Mouse (Mus musculus): ENCODE results near the gene Flt1.

Gene Flt1

GRCm38 (mm10) chr5:147724391-147724790, 1.4 kb downstream of the Flt1 start:
- DNase-seq: no peak

- no peak for DNase-seq
These were observed 2.0 kb downstream of the Flt1 start for GRCm38 (mm10) chr5:147723811-147724210.

GRCm38 (mm10) chr5:147721438-147721837, 4.4 kb downstream of the Flt1 start:
- peak; percentile 17 for DNase-seq

GRCm38 (mm10) chr5:147718335-147718734, 7.5 kb downstream of the Flt1 start:
- DNase-seq: no peak

- DNase-seq: no peak
These were observed 9.1 kb downstream of the Flt1 start for GRCm38 (mm10) chr5:147716697-147717217.

GRCm38 (mm10) chr5:147716276-147716675, 9.5 kb downstream of the Flt1 start:
- no peak for DNase-seq

- DNase-seq: no peak
These were observed 10.4 kb downstream of the Flt1 start for GRCm38 (mm10) chr5:147715391-147715790.

GRCm38 (mm10) chr5:147708500-147708899, 17.3 kb downstream of the Flt1 start:
- DNase-seq: no peak

GRCm38 (mm10) chr5:147707479-147707878, 18.3 kb downstream of the Flt1 start:
- DNase-seq: no peak

GRCm38 (mm10) chr5:147704890-147705289, 20.9 kb downstream of the Flt1 start:
- DNase-seq: no peak

- DNase-seq: no peak
These were observed 23.4 kb downstream of the Flt1 start for GRCm38 (mm10) chr5:147702423-147702822.

- DNase-seq: no peak
These were observed 24.8 kb downstream of the Flt1 start for GRCm38 (mm10) chr5:147701024-147701423.

- no peak for DNase-seq
These were observed 27.8 kb downstream of the Flt1 start for GRCm38 (mm10) chr5:147698044-147698443.

- no peak for DNase-seq
These were observed 28.6 kb downstream of the Flt1 start for GRCm38 (mm10) chr5:147697165-147697564.

GRCm38 (mm10) chr5:147692622-147693021, 33.2 kb downstream of the Flt1 start:
- DNase-seq: no peak

GRCm38 (mm10) chr5:147683707-147684323, 42.0 kb downstream of the Flt1 start:
- no peak for DNase-seq

- DNase-seq: no peak
These were observed 44.6 kb downstream of the Flt1 start for GRCm38 (mm10) chr5:147681224-147681623.

GRCm38 (mm10) chr5:147680711-147681110, 45.1 kb downstream of the Flt1 start:
- no peak for DNase-seq

- DNase-seq: no peak
These were observed 46.5 kb downstream of the Flt1 start for GRCm38 (mm10) chr5:147679316-147679715.

- no peak for DNase-seq
These were observed 50.0 kb downstream of the Flt1 start for GRCm38 (mm10) chr5:147675791-147676190.

- no peak for DNase-seq
These were observed 53.9 kb downstream of the Flt1 start for GRCm38 (mm10) chr5:147671765-147672424.

- DNase-seq: no peak
These were observed 57.0 kb downstream of the Flt1 start for GRCm38 (mm10) chr5:147668637-147669344.

- DNase-seq: no peak
These were observed 59.9 kb downstream of the Flt1 start for GRCm38 (mm10) chr5:147665946-147666345.

- DNase-seq: no peak
These were observed 60.4 kb downstream of the Flt1 start for GRCm38 (mm10) chr5:147665381-147665780.

Measured in kidney, adult 18-20 months (tissue).